Mouse (Mus musculus) ES-E14 (cell line): ENCODE data around the gene Fbxo28.

Experiments
- CHD2 ChIP-seq: IDR thresholded peaks from 2 replicates; pipeline ENCODE4 v1.6.1; 2014; ENCODE audit warnings: mild to moderate bottlenecking, low read depth, low read length, inconsistent platforms
- HCFC1 ChIP-seq: IDR thresholded peaks from 2 replicates; pipeline ENCODE4 v1.6.1; 2012; ENCODE audit warnings: low read length, inconsistent platforms, borderline replicate concordance; ENCODE audit not compliant: insufficient read depth
- MAFK ChIP-seq: IDR thresholded peaks from 2 replicates; pipeline ENCODE4 v1.6.1; 2014; ENCODE audit warnings: mild to moderate bottlenecking, low read depth, low read length, inconsistent platforms; ENCODE audit not compliant: insufficient read depth
- ZC3H11A ChIP-seq: IDR thresholded peaks from 2 replicates; pipeline ENCODE4 v1.6.1; 2012; ENCODE audit warnings: low read depth, mild to moderate bottlenecking, inconsistent platforms, low read length, borderline replicate concordance
- ZNF384 ChIP-seq: IDR thresholded peaks from 2 replicates; pipeline ENCODE4 v1.6.1; 2012; ENCODE audit warnings: low read depth, low read length, inconsistent platforms

GRCm38 (mm10) chr1:182368782-182369181 lies 27.4 kb upstream of the Fbxo28 start:
- no peak for TF ChIP-seq ZNF384
- no peak for TF ChIP-seq MAFK
- no peak for TF ChIP-seq HCFC1
- no peak for TF ChIP-seq CHD2
- no peak for TF ChIP-seq ZC3H11A
